Mouse (Mus musculus) midbrain, embryonic 10.5 days (tissue): ENCODE results near the gene Epm2aip1. TPM values are rescaled to one million over a fixed set of nuclear protein-coding genes. Genes with fewer than 3 reads are reported as not detected.

Experiments
- DNase-seq: peaks from one replicate; pipeline ENCODE4 v3.0.0-alpha.2; 2017; ENCODE audit warnings: low spot score
- H3K27ac ChIP-seq: fragments of 300-500 bp; sonication (generic); replicated peaks from 2 replicates; pipeline ENCODE4 v1.5.1; 2016; ENCODE audit warnings: mild to moderate bottlenecking
- H3K27me3 ChIP-seq: fragments of 300-500 bp; sonication (generic); 2 replicates; pipeline ENCODE4 v1.6.1; 2016; ENCODE audit warnings: low read depth, mild to moderate bottlenecking; ENCODE audit not compliant: poor library complexity, severe bottlenecking
- H3K36me3 ChIP-seq: fragments of 300-500 bp; sonication (generic); 2 replicates; pipeline ENCODE4 v1.6.1; 2016; ENCODE audit warnings: mild to moderate bottlenecking, moderate library complexity
- H3K4me1 ChIP-seq: fragments of 300-500 bp; sonication (generic); 2 replicates; pipeline ENCODE4 v1.6.1; 2016
- H3K4me3 ChIP-seq: fragments of 300-500 bp; sonication (generic); 2 replicates; pipeline ENCODE4 v1.5.1; 2016; ENCODE audit warnings: mild to moderate bottlenecking, moderate library complexity
- H3K9me3 ChIP-seq: fragments of 300-500 bp; sonication (generic); replicated peaks from 2 replicates; pipeline ENCODE4 v1.6.1; 2016; ENCODE audit warnings: mild to moderate bottlenecking
- WGBS: fragments of 180-500 bp; shearing (Covaris S2); methylation state at CpG from one replicate; pipeline ENCODE4 v1.1.7; 2016; 5-methylcytosine and 5-hydroxymethylcytosine counted together
- polyA plus RNA-seq: library from polyadenylated mRNA; unstranded; fragments of >200 nt; fragmentation: Nextera tagmentation; extraction: Ambion mirVana; gene quantifications from 2 replicates; pipeline ENCODE4 v1.2.1, GENCODE M21; 2016

Epm2aip1 gene
- polyA plus RNA-seq, 1 experiment from 2014 or later: 25.3 TPM

DNA sequence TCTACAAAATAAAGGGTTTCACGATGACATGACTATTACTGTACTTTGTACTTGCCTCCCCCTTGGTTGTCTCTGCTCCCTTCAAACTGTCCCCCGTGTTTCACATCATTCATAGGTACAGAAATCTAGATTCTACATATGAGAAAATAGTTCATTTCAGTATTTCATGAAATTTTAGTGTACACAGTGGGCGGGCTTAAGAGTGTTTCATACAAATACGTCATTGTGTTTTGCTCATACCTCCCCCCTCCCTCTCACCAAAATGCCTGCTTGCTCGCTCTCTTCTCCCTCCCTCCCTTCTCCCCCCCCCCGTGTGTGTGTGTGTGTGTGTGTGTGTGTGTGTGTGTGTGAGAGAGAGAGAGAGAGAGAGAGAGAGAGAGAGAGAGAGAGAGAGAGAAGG lies 41.6 kb downstream of the Epm2aip1 start:
- peaks cover 68% of the 10 kb centered on the region for H3K27me3 ChIP-seq
- 18% methylated on average over 6 of the region's 6 CpGs for WGBS

DNA sequence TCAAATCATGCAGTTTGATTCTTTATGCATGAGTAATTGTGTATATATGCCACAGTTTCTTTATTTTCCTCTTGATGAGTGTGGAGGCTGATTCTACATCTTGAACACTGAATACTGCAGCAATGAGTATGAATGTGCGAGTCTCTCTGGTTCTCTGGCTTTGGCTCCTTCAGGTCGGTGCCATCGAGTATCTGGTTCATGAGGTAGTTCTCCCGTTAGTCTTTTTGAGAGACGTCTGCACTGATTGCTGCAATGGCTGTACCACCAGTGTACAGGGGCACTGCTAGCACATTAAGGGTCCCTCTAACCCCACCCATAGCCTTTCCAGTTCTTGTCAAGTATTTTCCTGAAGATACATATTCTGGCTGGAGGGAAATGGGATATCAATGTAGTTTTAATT lies 42.1 kb downstream of the Epm2aip1 start:
- no peak overlapping the region for H3K27ac ChIP-seq
- no peak overlapping the region for H3K4me3 ChIP-seq
- peaks cover 18% of the 10 kb centered on the region for H3K4me1 ChIP-seq
- peaks cover 66% of the 10 kb centered on the region for H3K27me3 ChIP-seq
- WGBS: 25% methylated on average over 5 of the region's 5 CpGs
- peaks cover 16% of the 10 kb centered on the region for H3K9me3 ChIP-seq
- H3K36me3 ChIP-seq: no peaks in the 10 kb centered on the region
- no peak for DNase-seq

More for the DNA sequence above, 41.6 kb downstream of the Epm2aip1 start:
- H3K27ac ChIP-seq: no peak overlapping the region
- peaks cover 16% of the 10 kb centered on the region for H3K9me3 ChIP-seq
- no peaks in the 10 kb centered on the region for H3K36me3 ChIP-seq
- H3K4me3 ChIP-seq: no peak overlapping the region
- peaks cover 18% of the 10 kb centered on the region for H3K4me1 ChIP-seq
- DNase-seq: no peak

DNA sequence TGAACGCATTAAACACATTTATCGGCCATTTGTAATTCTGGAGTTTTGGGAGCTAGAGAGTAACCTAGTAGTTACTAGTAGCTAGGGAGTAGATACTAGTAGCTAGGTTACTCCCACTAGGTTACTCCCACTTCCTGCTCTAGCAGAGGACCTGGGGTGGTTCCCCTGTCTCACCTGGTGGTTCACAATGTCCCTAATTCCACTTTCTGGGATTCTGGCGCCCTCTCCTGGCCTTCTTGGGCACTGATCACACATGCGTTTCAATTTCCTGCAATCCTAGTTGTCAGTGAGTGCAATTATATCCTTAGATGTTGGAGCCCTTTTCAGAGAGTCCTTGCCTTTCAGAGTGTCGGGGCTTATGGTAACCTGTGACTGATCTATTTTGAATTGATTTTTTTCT lies 42.5 kb downstream of the Epm2aip1 start:
- Histone ChIP-seq H3K9me3 (peaks cover 16% of the 10 kb centered on the region), H3K36me3 (no peaks in the 10 kb centered on the region), H3K27ac (no peak overlapping the region), H3K4me1 (peaks cover 18% of the 10 kb centered on the region), H3K4me3 (no peak overlapping the region), H3K27me3 (peaks cover 62% of the 10 kb centered on the region)
- 47% methylated on average over 5 of the region's 5 CpGs for WGBS
- peak; percentile 34 for DNase-seq

- WGBS: 89% methylated on average over 4 of the region's 4 CpGs
- Histone ChIP-seq H3K4me3 (no peak overlapping the region), H3K27me3 (no peaks in the 10 kb centered on the region), H3K9me3 (no peaks in the 10 kb centered on the region), H3K4me1 (no peaks in the 10 kb centered on the region), H3K36me3 (no peaks in the 10 kb centered on the region), H3K27ac (no peak overlapping the region)
- no peak for DNase-seq
Observed at GRCm38 (mm10) chr9:111320912-111321311, 49.2 kb downstream of the Epm2aip1 start.

GRCm38 (mm10) chr9:111324881-111325280 lies 53.2 kb downstream of the Epm2aip1 start:
- Histone ChIP-seq H3K36me3 (no peaks in the 10 kb centered on the region), H3K27ac (no peak overlapping the region), H3K4me3 (no peak overlapping the region), H3K27me3 (no peaks in the 10 kb centered on the region), H3K4me1 (no peaks in the 10 kb centered on the region), H3K9me3 (no peaks in the 10 kb centered on the region)
- DNase-seq: no peak
- WGBS: 81% methylated on average over 2 of the region's 2 CpGs

Other genes starting within 250 kb of the Epm2aip1 start
- 0.89 and 1.0 TPM in 2 replicates for gene Ccrl2, start 214.4 kb upstream of the Epm2aip1 start, polyA plus RNA-seq
- gene Lrrfip2, start 154.3 kb upstream of the Epm2aip1 start, polyA plus RNA-seq: 39.5 and 39.8 TPM in 2 replicates
- 51.9 and 54.3 TPM in 2 replicates for gene Mlh1, start 138 bp upstream of the Epm2aip1 start, polyA plus RNA-seq
- 0.05 and 0.39 TPM in 2 replicates for gene Trank1, start 39.8 kb downstream of the Epm2aip1 start, polyA plus RNA-seq
- 0.15 and 0.21 TPM in 2 replicates for gene Dclk3, start 167.2 kb downstream of the Epm2aip1 start, polyA plus RNA-seq